Mouse (Mus musculus): ENCODE results near the gene Cldn34d.

The Cldn34d gene

DNA sequence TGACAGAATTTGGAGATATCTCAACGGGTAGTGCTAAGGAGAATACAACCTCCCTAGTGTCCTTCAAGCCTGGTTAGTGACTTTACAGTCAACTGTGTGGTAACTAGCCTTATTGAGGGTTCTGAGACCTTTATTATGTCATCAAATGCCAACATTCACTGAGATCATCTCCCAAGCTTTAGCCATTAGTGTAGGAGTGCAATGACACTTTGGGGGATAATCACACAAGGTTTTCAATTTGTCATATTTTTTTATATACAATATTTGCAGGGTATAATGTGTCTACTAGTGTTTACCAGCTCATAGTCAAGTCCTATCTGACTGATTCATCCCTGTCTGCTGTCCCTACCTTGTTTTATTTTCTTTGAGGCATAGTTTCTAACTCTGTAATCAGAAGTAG, at the start of gene Cldn34d:
TSS of gene Cldn34d (minus strand) at position 101 of the 400 bp plus-strand sequence.
- DNase-seq: no peak

DNA sequence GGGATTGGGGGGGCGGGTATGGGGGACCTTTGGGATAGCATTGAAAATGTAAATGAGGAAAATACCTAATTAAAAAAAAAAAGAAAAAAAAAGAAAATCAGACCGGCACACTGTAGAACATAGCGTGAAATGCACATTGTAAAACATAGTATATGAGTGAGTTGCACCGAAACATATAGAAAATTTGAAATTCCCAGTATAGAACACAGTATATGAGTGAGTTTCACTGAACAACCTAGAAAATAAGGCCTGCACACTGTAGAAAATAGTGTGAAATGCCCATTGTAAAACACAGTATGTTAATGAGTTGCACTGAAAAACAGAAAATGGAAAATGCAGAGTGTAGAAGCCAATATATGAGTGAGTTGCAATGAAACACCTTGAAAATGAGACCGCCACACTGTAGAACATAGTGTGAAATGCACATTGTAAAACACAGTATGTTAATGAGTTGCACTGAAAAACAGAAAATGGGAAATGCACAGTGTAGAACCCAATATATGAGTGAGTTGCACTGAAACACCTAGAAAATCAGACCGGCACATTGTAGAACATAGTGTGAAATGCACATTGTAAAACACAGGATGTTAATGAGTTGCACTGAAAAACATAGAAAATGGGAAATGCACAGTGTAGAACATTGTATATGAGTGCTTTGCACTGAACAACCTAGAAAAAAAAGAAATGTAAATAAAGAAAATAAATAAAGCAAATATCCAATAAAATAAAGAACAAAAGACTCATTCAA, 4.1 kb downstream of the Cldn34d start:
- DNase-seq: no peak
